9 mouse cellular contexts compared by ENCODE assay signal in genomic region chr6:135322749-135323148, GRCm38 (mm10). TPM values are rescaled to one million over a fixed set of nuclear protein-coding genes. Genes with fewer than 3 reads are reported as not detected.
DNase-seq lines count a peak whose midpoint lies in the region; ATAC-seq lines count a peak whose summit lies in the region.
"Had no signal": no experiment of that assay in that cellular context is flagged by ENCODE, and none has a peak within 500 bp of the region (broad histone marks: within the 10 kb centered on the region; RNA-seq: fewer than 3 reads in every experiment).

No protein-coding gene starts in this region.

- 55% methylated on average over 7 of the region's 7 CpGs for WGBS in lung, embryonic 15.5 days

- H3K27me3 ChIP-seq in lung, embryonic 15.5 days: no peaks in the 10 kb centered on the region; the same call in 1 of the 2 replicates

- H3K4me1 ChIP-seq in lung, embryonic 15.5 days: peaks cover 57% of the 10 kb centered on the region

- H3K36me3 ChIP-seq in lung, embryonic 15.5 days: no peaks in the 10 kb centered on the region

- 0 out of 2 replicates have a peak, but pooled peaks have one; percentile 39 for ATAC-seq in lung, embryonic 15.5 days (ENCODE audit: borderline replicate concordance, extremely low read depth, low FRiP score, low TSS enrichment)

- peak overlapping the region; percentile 44 for H3K4me2 ChIP-seq in lung, embryonic 15.5 days

- no peak overlapping the region for H3K9ac ChIP-seq in lung, embryonic 15.5 days
- H3K9ac ChIP-seq: liver, embryonic 14.5 days had no signal

- no peak overlapping the region for H3K4me3 ChIP-seq in lung, embryonic 15.5 days

- peak overlapping the region; percentile 94 for H3K27ac ChIP-seq in lung, embryonic 15.5 days
- H3K27ac ChIP-seq: liver, embryonic 14.5 days had no signal

- no peaks in the 10 kb centered on the region for H3K9me3 ChIP-seq in lung, embryonic 15.5 days

- DNase-seq in adrenal gland, postnatal 14 days: peak; percentile 22
- DNase-seq in adrenal gland, adult 18-20 months (ENCODE audit: low spot score in 2 of 2): no peak
- DNase-seq in 3134 (ENCODE audit: extremely low read depth, insufficient read length, low spot score): peak; percentile 92
- DNase-seq in heart, postnatal 4 days: peak; percentile 38
- DNase-seq in adipocyte (ENCODE audit: low spot score): no peak
- no peak for DNase-seq in embryo, embryonic 11 days
- DNase-seq in cerebellum, adult 9-11 months: no peak

RNA-seq across cellular contexts. Expression of gene Pbp2, which starts 12.5 kb away (rescaled TPM):
- total RNA-seq in adrenal gland, postnatal 14 days (2021): not detected in 2 replicates
- not detected for total RNA-seq in adrenal gland, adult 18-20 months (2021)
- not detected for total RNA-seq in heart, postnatal 4 days (2021)
- polyA plus RNA-seq in lung, embryonic 15.5 days (2015; fragmentation: Nextera tagmentation; extraction: Ambion mirVana): 0.22 and 0.36 TPM in 2 replicates
- polyA plus RNA-seq: liver, embryonic 14.5 days had no signal

RNA-seq across cellular contexts. Expression of gene Emp1, which starts 39.6 kb away (rescaled TPM):
- 56.4 and 62.6 TPM in 2 replicates for total RNA-seq in adrenal gland, postnatal 14 days (2021)
- total RNA-seq in adrenal gland, adult 18-20 months (2021): 10 to 100 TPM; 21.7 to 53.4 TPM
- 100 to 1,000 TPM; 233 to 234 TPM for total RNA-seq in heart, postnatal 4 days (2021)
- 90.4 and 94.2 TPM in 2 replicates for polyA plus RNA-seq in lung, embryonic 15.5 days (2015; fragmentation: Nextera tagmentation; extraction: Ambion mirVana)

Comparison
In these comparisons a context has a peak if more than half of its experiments do, and no peak if none do; other contexts are left out.
1. DNase-seq: peak in adrenal gland, postnatal 14 days (single experiment), 3134 (single experiment) and heart, postnatal 4 days (single experiment); none in adrenal gland, adult 18-20 months (0 of 2), adipocyte (single experiment), embryo, embryonic 11 days (single experiment) and cerebellum, adult 9-11 months (single experiment).